Mouse (Mus musculus): ENCODE data around the gene Ovch2. TPM values are rescaled to one million over a fixed set of nuclear protein-coding genes. Genes with fewer than 3 reads are reported as not detected.

Gene Ovch2
- polyA plus RNA-seq, 1 experiment from 2014 or later: not detected

DNA sequence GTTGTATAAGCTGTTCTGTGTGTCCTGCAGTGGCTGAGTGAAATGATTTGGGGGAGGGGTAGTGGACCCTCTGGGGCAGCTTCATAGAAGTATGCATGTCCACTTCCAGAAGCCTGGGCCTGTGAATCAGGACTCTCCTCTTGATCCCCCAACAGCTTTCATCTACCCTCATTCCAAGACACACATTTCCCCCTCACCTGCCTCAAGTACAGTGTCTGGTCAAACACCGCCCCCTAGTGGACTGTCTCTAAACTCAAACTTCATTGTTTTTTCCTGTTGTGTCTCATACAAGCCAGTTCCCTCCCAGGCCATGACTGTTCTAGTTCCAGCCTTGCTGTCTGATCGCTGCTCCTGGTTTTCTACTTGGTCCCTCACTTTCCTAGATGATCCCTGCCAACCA, 53.1 kb downstream of the Ovch2 start:
- H3K4me3 ChIP-seq (ENCODE audit: low read length): no peak overlapping the region
- WGBS: 18% methylated on average over 2 of the region's 2 CpGs
- no peaks in the 10 kb centered on the region for H3K27me3 ChIP-seq (replicated peaks; ENCODE audit: control insufficient read depth, insufficient read depth, low read length)
- no peaks in the 10 kb centered on the region for H3K9me3 ChIP-seq (ENCODE audit: control insufficient read depth, low read length)
- peaks cover 2% of the 10 kb centered on the region; the same call in 1 of the 2 replicates for H3K36me3 ChIP-seq (ENCODE audit: control insufficient read depth, insufficient read depth, low read length)
- no peak overlapping the region for H3K4me2 ChIP-seq (ENCODE audit: low read depth, low read length)
- H3K9ac ChIP-seq (ENCODE audit: low read depth, low read length): no peak overlapping the region
- peak; percentile 36; the same call in 1 of the 2 replicates for ATAC-seq
- no peak overlapping the region for H3K27ac ChIP-seq (ENCODE audit: low read length)
- no peaks in the 10 kb centered on the region for H3K4me1 ChIP-seq (ENCODE audit: control insufficient read depth, insufficient read depth, low read length)

DNA sequence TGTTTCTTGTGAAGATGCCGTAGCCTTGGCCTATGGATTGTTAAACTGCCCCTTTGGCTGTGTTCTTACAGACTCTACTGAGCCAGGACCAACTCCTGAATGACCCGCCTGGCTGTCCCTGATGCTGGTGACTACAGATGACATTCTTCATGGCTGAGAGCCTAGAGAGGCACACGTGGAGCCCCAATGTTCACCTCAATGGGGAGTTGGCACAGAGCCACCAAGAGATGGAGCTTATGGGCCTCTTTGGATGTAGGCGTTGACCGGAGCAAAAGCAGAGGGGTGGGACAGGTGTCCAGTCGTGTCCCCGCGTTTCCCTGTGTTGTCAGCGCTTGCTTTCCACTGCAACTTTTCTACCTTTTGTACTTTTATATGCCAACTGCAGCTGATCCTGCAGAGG, 53.5 kb downstream of the Ovch2 start:
- Histone ChIP-seq H3K36me3 (ENCODE audit: control insufficient read depth, insufficient read depth, low read length) (peaks cover 4% of the 10 kb centered on the region; the same call in 1 of the 2 replicates), H3K27ac (ENCODE audit: low read length) (no peak overlapping the region), H3K4me2 (ENCODE audit: low read depth, low read length) (no peak overlapping the region), H3K4me3 (ENCODE audit: low read length) (no peak overlapping the region), H3K4me1 (ENCODE audit: control insufficient read depth, insufficient read depth, low read length) (no peaks in the 10 kb centered on the region), H3K9me3 (ENCODE audit: control insufficient read depth, low read length) (no peaks in the 10 kb centered on the region), H3K9ac (ENCODE audit: low read depth, low read length) (no peak overlapping the region), H3K27me3 (replicated peaks; ENCODE audit: control insufficient read depth, insufficient read depth, low read length) (no peaks in the 10 kb centered on the region)
- ATAC-seq: no peak
- WGBS: 87% methylated on average over 9 of the region's 9 CpGs

DNA sequence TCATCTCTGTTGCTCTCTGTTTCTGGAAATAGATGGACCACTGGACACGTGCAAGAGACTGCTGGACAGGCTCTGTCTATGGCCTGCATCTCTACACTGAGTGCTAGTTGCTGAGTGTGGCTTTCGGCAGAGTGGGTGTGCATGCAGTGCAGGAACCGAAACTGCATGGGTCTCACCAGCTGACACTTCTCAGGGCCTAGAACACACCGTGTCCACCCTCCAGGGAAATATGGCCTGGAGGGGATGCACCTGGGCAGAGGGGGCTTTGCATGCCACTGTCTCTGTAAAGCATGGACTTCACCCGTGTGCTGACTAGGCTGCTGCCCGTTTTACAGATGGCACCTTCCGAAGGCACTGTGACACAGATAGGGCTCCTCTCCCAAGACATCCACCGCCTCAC, 55.0 kb downstream of the Ovch2 start:
- Histone ChIP-seq H3K27me3 (replicated peaks; ENCODE audit: control insufficient read depth, insufficient read depth, low read length) (no peaks in the 10 kb centered on the region), H3K36me3 (ENCODE audit: control insufficient read depth, insufficient read depth, low read length) (peaks cover 4% of the 10 kb centered on the region; the same call in 1 of the 2 replicates), H3K4me3 (ENCODE audit: low read length) (no peak overlapping the region), H3K4me1 (ENCODE audit: control insufficient read depth, insufficient read depth, low read length) (no peaks in the 10 kb centered on the region), H3K4me2 (ENCODE audit: low read depth, low read length) (no peak overlapping the region), H3K9me3 (ENCODE audit: control insufficient read depth, low read length) (no peaks in the 10 kb centered on the region), H3K9ac (ENCODE audit: low read depth, low read length) (no peak overlapping the region), H3K27ac (ENCODE audit: low read length) (no peak overlapping the region)
- 92% methylated on average over 8 of the region's 8 CpGs for WGBS
- ATAC-seq: no peak

DNA sequence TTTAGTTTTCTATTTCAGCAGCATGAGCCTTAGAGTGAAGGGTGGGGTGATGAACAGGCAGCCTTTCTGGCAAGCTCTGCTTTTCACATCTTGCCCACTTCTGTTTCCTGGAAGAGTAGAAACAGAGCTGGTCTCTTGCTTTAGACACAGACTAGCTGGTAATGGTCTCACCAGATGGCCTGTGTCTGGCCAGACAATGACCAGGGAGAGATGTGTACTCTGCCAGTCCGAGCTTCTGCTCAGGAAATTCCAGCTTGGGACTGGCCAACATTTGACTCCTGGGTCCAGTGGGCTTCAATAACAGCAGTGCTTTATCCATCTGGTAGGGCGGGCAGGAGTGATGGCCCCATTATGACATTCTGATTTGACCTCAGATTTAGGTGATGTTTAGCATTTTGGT, 55.9 kb downstream of the Ovch2 start:
- peaks cover 4% of the 10 kb centered on the region; the same call in 1 of the 2 replicates for H3K36me3 ChIP-seq (ENCODE audit: control insufficient read depth, insufficient read depth, low read length)
- no peaks in the 10 kb centered on the region for H3K4me1 ChIP-seq (ENCODE audit: control insufficient read depth, insufficient read depth, low read length)
- no peak overlapping the region for H3K9ac ChIP-seq (ENCODE audit: low read depth, low read length)
- WGBS: 66% methylated on average over 2 of the region's 2 CpGs
- no peak for ATAC-seq
- H3K4me2 ChIP-seq (ENCODE audit: low read depth, low read length): no peak overlapping the region
- H3K27me3 ChIP-seq (replicated peaks; ENCODE audit: control insufficient read depth, insufficient read depth, low read length): no peaks in the 10 kb centered on the region
- H3K27ac ChIP-seq (ENCODE audit: low read length): no peak overlapping the region
- no peak overlapping the region for H3K4me3 ChIP-seq (ENCODE audit: low read length)
- H3K9me3 ChIP-seq (ENCODE audit: control insufficient read depth, low read length): no peaks in the 10 kb centered on the region

DNA sequence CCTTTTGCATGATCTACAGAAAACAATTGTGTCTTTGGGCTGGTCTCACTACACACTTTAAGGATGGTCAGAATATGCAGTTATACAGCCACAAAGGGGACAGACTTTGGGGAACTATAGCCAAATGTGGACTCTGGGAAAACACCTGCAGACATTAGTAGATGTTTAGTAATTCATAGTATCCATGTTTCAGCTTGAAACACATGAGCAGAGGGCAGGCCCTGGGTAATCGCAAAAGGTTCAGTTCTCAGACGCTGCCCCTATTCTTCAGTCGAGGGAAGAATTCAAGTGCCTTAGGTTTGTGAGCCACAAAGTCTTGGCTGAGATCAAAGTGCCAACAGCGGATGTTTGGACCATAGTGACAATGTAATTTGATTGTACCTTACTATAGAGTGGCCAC, 56.6 kb downstream of the Ovch2 start:
- WGBS: 85% methylated on average over 4 of the region's 4 CpGs

DNA sequence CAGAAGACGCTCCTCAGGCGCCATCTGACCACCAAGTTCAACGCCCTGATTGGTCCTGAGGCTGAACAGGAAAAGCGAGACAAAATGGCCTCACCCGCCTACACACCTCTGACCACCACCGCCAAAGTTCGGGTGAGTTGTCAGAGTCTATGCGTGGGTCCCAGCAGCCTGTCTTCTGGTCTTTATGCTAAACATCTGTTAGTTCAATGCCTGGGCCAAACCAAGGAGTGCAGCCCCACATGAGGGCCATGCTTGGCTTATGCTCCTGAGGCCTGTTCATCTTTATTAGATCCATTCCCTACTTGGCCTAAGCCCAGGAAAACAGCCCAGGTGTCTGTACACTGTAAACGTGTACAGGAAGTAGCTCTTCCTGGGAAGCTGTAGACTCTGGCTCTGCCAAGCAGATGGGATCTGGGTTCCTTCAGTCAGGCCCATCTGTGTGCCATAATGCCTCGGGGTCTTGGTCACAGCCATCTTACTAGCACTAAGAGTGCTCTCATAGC, 58.0 kb downstream of the Ovch2 start:
- no peak for ATAC-seq
- H3K4me2 ChIP-seq (ENCODE audit: low read depth, low read length): no peak overlapping the region
- no peaks in the 10 kb centered on the region for H3K9me3 ChIP-seq (ENCODE audit: control insufficient read depth, low read length)
- WGBS: 80% methylated on average over 10 of the region's 10 CpGs
- H3K27ac ChIP-seq (ENCODE audit: low read length): no peak overlapping the region
- H3K4me1 ChIP-seq (ENCODE audit: control insufficient read depth, insufficient read depth, low read length): no peaks in the 10 kb centered on the region
- H3K36me3 ChIP-seq (ENCODE audit: control insufficient read depth, insufficient read depth, low read length): peaks cover 4% of the 10 kb centered on the region; the same call in 1 of the 2 replicates
- H3K4me3 ChIP-seq (ENCODE audit: low read length): no peak overlapping the region
- no peaks in the 10 kb centered on the region for H3K27me3 ChIP-seq (replicated peaks; ENCODE audit: control insufficient read depth, insufficient read depth, low read length)
- H3K9ac ChIP-seq (ENCODE audit: low read depth, low read length): no peak overlapping the region

More for the DNA sequence above, 56.6 kb downstream of the Ovch2 start:
- Histone ChIP-seq H3K27me3 (replicated peaks; ENCODE audit: control insufficient read depth, insufficient read depth, low read length) (no peaks in the 10 kb centered on the region), H3K27ac (ENCODE audit: low read length) (no peak overlapping the region), H3K4me3 (ENCODE audit: low read length) (no peak overlapping the region), H3K9ac (ENCODE audit: low read depth, low read length) (no peak overlapping the region; the same call in 1 of the 2 replicates), H3K4me1 (ENCODE audit: control insufficient read depth, insufficient read depth, low read length) (no peaks in the 10 kb centered on the region), H3K9me3 (ENCODE audit: control insufficient read depth, low read length) (no peaks in the 10 kb centered on the region), H3K36me3 (ENCODE audit: control insufficient read depth, insufficient read depth, low read length) (peaks cover 4% of the 10 kb centered on the region; the same call in 1 of the 2 replicates), H3K4me2 (ENCODE audit: low read depth, low read length) (no peak overlapping the region)
- no peak for ATAC-seq

DNA sequence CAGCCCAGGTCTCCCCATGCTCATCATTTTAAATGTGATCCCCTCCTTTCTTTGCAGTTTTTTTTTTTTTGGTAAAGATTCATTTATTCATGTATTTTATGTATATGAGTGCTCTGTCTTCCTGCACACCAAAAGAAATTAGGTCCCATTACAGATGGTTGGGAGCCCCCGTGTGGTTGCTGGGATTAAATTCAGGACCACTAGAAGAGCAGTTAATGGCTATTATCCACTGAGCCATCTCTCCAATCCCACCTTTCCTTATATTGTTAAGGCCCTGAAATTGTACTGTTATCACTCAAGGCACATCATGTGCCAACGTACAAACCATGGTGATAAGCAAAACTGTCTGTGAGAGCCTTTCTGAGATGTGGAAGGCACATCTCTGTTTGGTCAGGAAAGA, 62.3 kb downstream of the Ovch2 start:
- Histone ChIP-seq H3K4me1 (ENCODE audit: control insufficient read depth, insufficient read depth, low read length) (no peaks in the 10 kb centered on the region), H3K9ac (ENCODE audit: low read depth, low read length) (no peak overlapping the region), H3K27ac (ENCODE audit: low read length) (no peak overlapping the region), H3K4me3 (ENCODE audit: low read length) (no peak overlapping the region), H3K4me2 (ENCODE audit: low read depth, low read length) (no peak overlapping the region), H3K9me3 (ENCODE audit: control insufficient read depth, low read length) (no peaks in the 10 kb centered on the region), H3K36me3 (ENCODE audit: control insufficient read depth, insufficient read depth, low read length) (peaks cover 4% of the 10 kb centered on the region; the same call in 1 of the 2 replicates), H3K27me3 (replicated peaks; ENCODE audit: control insufficient read depth, insufficient read depth, low read length) (no peaks in the 10 kb centered on the region)
- 37% methylated on average over 2 of the region's 2 CpGs for WGBS
- no peak for ATAC-seq

DNA sequence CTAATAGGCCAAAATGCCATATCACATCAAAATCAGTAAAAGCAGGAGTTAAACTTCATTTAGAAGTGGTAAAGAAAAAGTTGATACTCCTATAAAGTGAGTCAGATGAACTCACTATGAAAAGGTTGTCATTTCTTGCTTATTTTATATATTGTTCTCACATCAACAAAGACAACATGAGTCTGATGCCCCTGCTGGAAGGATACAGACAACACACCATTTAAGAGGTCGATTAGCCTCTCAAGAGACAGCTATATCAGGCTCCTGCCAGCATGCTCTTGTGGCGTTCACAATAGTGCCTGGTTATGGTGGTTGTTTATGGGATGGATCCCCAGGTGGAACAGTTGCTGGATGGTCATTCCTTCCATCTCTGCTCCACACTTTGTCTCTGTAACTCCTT, 67.8 kb downstream of the Ovch2 start:
- Histone ChIP-seq H3K9ac (ENCODE audit: low read depth, low read length) (no peak overlapping the region), H3K36me3 (ENCODE audit: control insufficient read depth, insufficient read depth, low read length) (0 out of 2 replicates have a peak, but pooled peaks cover 4% of the 10 kb centered on the region), H3K4me3 (ENCODE audit: low read length) (no peak overlapping the region), H3K27ac (ENCODE audit: low read length) (no peak overlapping the region), H3K4me1 (ENCODE audit: control insufficient read depth, insufficient read depth, low read length) (no peaks in the 10 kb centered on the region), H3K4me2 (ENCODE audit: low read depth, low read length) (no peak overlapping the region), H3K9me3 (ENCODE audit: control insufficient read depth, low read length) (no peaks in the 10 kb centered on the region), H3K27me3 (replicated peaks; ENCODE audit: control insufficient read depth, insufficient read depth, low read length) (no peaks in the 10 kb centered on the region)
- WGBS: 68% methylated on average over 2 of the region's 2 CpGs
- no peak for ATAC-seq
